Mouse (Mus musculus) G1E (cell line): ENCODE measurements around the gene Mbnl1.

ENCODE experiments used
- CTCF ChIP-seq: IDR thresholded peaks from 2 replicates; pipeline ENCODE4 v1.5.1; 2012; ENCODE audit warnings: low read depth, low read length, inconsistent platforms, mixed read lengths
- GATA1 ChIP-seq: IDR thresholded peaks from 2 replicates; pipeline ENCODE4 v1.6.1; 2012; ENCODE audit warnings: borderline replicate concordance, low read length, inconsistent platforms, mixed read lengths
- GATA2 ChIP-seq: IDR thresholded peaks from 2 replicates; pipeline ENCODE4 v1.6.1; 2012; ENCODE audit warnings: low read depth, low read length, inconsistent platforms, borderline replicate concordance
- POLR2AphosphoS5 ChIP-seq: IDR thresholded peaks from 2 replicates; pipeline ENCODE4 v1.6.1; 2012; ENCODE audit warnings: low read depth, low read length, inconsistent platforms; ENCODE audit not compliant: insufficient replicate concordance
- TAL1 ChIP-seq: conservative IDR thresholded peaks from 2 replicates; pipeline ENCODE4 v1.6.1; 2012; ENCODE audit warnings: low read depth, low read length, inconsistent platforms, mixed read lengths

- TF ChIP-seq CTCF = no peak
- no peak for TF ChIP-seq POLR2AphosphoS5
- no peak for TF ChIP-seq GATA1
- no peak for TF ChIP-seq TAL1
- no peak for TF ChIP-seq GATA2
These were observed 35.4 kb upstream of the Mbnl1 start for GRCm38 (mm10) chr3:60437254-60437653.
